22 mouse cellular contexts compared by ENCODE assay signal in the genomic region with DNA sequence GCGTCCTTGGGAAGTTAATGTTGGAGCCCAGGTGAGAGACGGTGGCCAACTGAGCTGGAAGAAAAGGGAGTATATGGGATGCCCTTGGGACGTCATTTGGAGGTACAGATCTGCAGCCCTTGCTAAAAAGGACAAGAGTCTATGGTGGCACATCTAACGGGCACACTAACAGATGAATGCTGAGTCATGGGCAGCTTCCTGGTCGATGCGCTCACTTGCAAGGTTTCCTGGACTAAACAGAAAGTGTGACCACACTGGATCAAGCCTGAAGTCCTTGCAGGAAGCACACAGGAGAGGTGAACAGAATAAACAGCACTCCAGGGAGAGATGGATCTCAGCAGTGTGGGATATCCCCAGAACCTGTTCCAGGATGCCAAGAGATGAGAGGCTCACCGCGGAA.
DNase-seq lines count a peak whose midpoint lies in the region; ATAC-seq and TF ChIP-seq lines count a peak whose summit lies in the region.
"Had no signal": no experiment of that assay in that cellular context is flagged by ENCODE, and none has a peak within 500 bp of the region (broad histone marks: within the 10 kb centered on the region; RNA-seq: fewer than 3 reads in every experiment).

No protein-coding gene starts in this region.

- TF ChIP-seq POLR2A in lung, adult 2 months (IDR thresholded peaks at IDR 0.05; ENCODE audit: borderline replicate concordance, extremely low read depth, low read depth, low read length) = no peak

- peak; percentile 67 for ATAC-seq in common myeloid progenitor, adult 5-6 weeks (replicated peaks; ENCODE audit: low read depth, poor library complexity, severe bottlenecking)
- ATAC-seq: activated CD4-positive, CD25-positive, alpha-beta regulatory T cell, adult 4 months; forebrain, postnatal 0 days had no signal

- H3K4me3 ChIP-seq in heart, embryonic 10.5 days = no peak overlapping the region
- H3K4me3 ChIP-seq in lung, adult 2 months (replicated peaks; ENCODE audit: extremely low read depth, low read depth, low read length) = no peak overlapping the region
- H3K4me3 ChIP-seq: gastrocnemius, adult 2 months; heart, embryonic 13.5 days; hindbrain, embryonic 12.5 days; hindbrain, embryonic 15.5 days had no signal

- no peak overlapping the region for H3K27ac ChIP-seq in heart, embryonic 10.5 days
- H3K27ac ChIP-seq: heart, embryonic 13.5 days; hindbrain, embryonic 12.5 days had no signal

- peaks cover 26% of the 10 kb centered on the region for H3K4me1 ChIP-seq in heart, embryonic 10.5 days
- no peaks in the 10 kb centered on the region for H3K4me1 ChIP-seq in lung, adult 2 months (ENCODE audit: control insufficient read depth, insufficient read depth, low read length)

- peak; percentile 83 for DNase-seq in heart, adult 11 months
- DNase-seq in heart, embryonic 10.5 days (ENCODE audit: low spot score) = no peak
- DNase-seq in 416B (ENCODE audit: low read depth) = peak; percentile 81
- DNase-seq in lung, adult 2 months = no peak
- no peak for DNase-seq in lung, postnatal 4 days
- DNase-seq: adrenal gland, adult 8-10 months; adrenal gland, postnatal 25 days; cerebellum, adult 11-12 months; cerebellum, adult 8-10 months; cerebellum, postnatal 10 days; cerebellum, postnatal 36 days; forebrain, postnatal 0 days; gastrocnemius, adult 2 months; gastrocnemius, postnatal 14 days; heart, adult 18-20 months; heart, postnatal 14 days; heart, postnatal 4 days had no signal

- 86% methylated on average over 8 of the region's 8 CpGs for WGBS in heart, embryonic 10.5 days
- WGBS in lung, adult 2 months = 83% methylated on average over 8 of the region's 8 CpGs

- H3K9me3 ChIP-seq in heart, embryonic 10.5 days = no peaks in the 10 kb centered on the region
- H3K9me3 ChIP-seq: heart, embryonic 13.5 days; hindbrain, embryonic 12.5 days; hindbrain, embryonic 15.5 days had no signal

- TF ChIP-seq CTCF in lung, adult 2 months (IDR thresholded peaks at IDR 0.05; ENCODE audit: insufficient read depth, low read length) = no peak

- no peaks in the 10 kb centered on the region for H3K36me3 ChIP-seq in heart, embryonic 10.5 days
- H3K36me3 ChIP-seq: heart, embryonic 13.5 days; hindbrain, embryonic 12.5 days; hindbrain, embryonic 15.5 days had no signal

- H3K27me3 ChIP-seq in heart, embryonic 10.5 days (ENCODE audit: insufficient read depth, poor library complexity, severe bottlenecking) = peaks cover 63% of the 10 kb centered on the region
- H3K27me3 ChIP-seq: hindbrain, embryonic 12.5 days; hindbrain, embryonic 15.5 days had no signal

Comparison
In these comparisons a context has a peak if more than half of its experiments do, and no peak if none do; other contexts are left out.
1. DNase-seq: peak in heart, adult 11 months (single experiment) and 416B (single experiment); none in heart, embryonic 10.5 days (single experiment), lung, adult 2 months (single experiment) and lung, postnatal 4 days (0 of 2).